Mouse (Mus musculus) adrenal gland (tissue): ENCODE data around the gene Nuf2.

Experiments
- intact Hi-C: fragments of 180-260 bp; cut with DNase I; formaldehyde crosslinking; loops from one replicate; pipeline ENCODE4 v1.15.1; 2025

Nuf2 gene

GRCm38 (mm10) chr1:169471185-169471584, 60.1 kb downstream of the Nuf2 start:
- intact Hi-C loops = no loop called here

- intact Hi-C loops = no loop called here
Measured at GRCm38 (mm10) chr1:169467791-169468190, 63.5 kb downstream of the Nuf2 start.

- intact Hi-C loops = loop anchor here (5.0 kb wide), 1 partner anchor 1250 kb away; no protein-coding TSS in a partner anchor
Measured at GRCm38 (mm10) chr1:169462386-169463115, 68.7 kb downstream of the Nuf2 start.

GRCm38 (mm10) chr1:169459071-169459782, 72.0 kb downstream of the Nuf2 start:
- intact Hi-C loops = loop anchor here (5.0 kb wide), 2 partner anchors 97 to 1517 kb away; no protein-coding TSS in a partner anchor
